Mouse (Mus musculus) heart, adult 2 months (tissue): Measurements from ENCODE around the gene Ghr.

Source experiments
- CTCF ChIP-seq: fragments of 200-600 bp; IDR thresholded peaks from 2 replicates; pipeline ENCODE4 v1.8.1; 2022; ENCODE audit warnings: antibody characterized with exemption, mild to moderate bottlenecking, moderate library complexity
- POLR2A ChIP-seq: fragments of 200-500 bp; IDR thresholded peaks from 2 replicates; pipeline ENCODE4 v1.6.1; 2011; ENCODE audit warnings: mild to moderate bottlenecking, low read depth, low read length, control low read depth; ENCODE audit not compliant: insufficient read depth

DNA sequence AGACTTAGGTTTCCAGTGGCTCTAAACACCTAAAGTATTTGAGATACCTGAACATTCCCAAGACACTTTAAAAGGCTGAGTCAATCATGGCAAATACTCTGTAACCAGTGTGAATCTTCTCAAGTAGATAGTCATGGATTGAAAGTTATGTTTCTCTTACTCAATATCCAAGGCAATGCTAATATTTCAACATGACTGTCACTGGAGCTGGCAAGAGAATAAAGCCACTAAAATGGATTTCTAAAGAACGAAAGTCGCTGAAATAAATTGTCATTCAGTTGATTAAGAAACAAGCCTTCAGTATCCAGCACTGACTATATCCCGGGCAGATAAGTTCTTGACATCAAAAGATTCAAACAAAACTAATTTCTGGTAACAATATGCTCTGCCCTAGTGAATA lies 37.1 kb upstream of the Ghr start:
- no peak for TF ChIP-seq CTCF
- no peak for TF ChIP-seq POLR2A
